Mouse (Mus musculus) hindbrain, embryonic 12.5 days (tissue): ENCODE measurements around the gene Polrmt. TPM values are rescaled to one million over a fixed set of nuclear protein-coding genes. Genes with fewer than 3 reads are reported as not detected.

Experiments used
- ATAC-seq: fragments of 200-750 bp; cut with Nextera tagmentation; 2 replicates; pipeline ENCODE4 v1.8.0; 2017; ENCODE audit warnings: moderate TSS enrichment; ENCODE audit not compliant: low FRiP score
- H3K27ac ChIP-seq: fragments of 300-500 bp; sonication (generic); 2 replicates; pipeline ENCODE4 v1.5.1; 2016; ENCODE audit warnings: mild to moderate bottlenecking
- H3K27me3 ChIP-seq: fragments of 300-500 bp; sonication (generic); 2 replicates; pipeline ENCODE4 v1.6.1; 2016; ENCODE audit warnings: mild to moderate bottlenecking
- H3K36me3 ChIP-seq: fragments of 300-500 bp; sonication (generic); 2 replicates; pipeline ENCODE4 v1.6.1; 2016; ENCODE audit warnings: mild to moderate bottlenecking
- H3K4me1 ChIP-seq: fragments of 300-500 bp; sonication (generic); 2 replicates; pipeline ENCODE4 v1.6.1; 2016
- H3K4me2 ChIP-seq: fragments of 300-500 bp; sonication (generic); replicated peaks from 2 replicates; pipeline ENCODE4 v1.6.1; 2016; ENCODE audit warnings: mild to moderate bottlenecking
- H3K4me3 ChIP-seq: fragments of 300-500 bp; sonication (generic); 2 replicates; pipeline ENCODE4 v1.5.1; 2016; ENCODE audit warnings: mild to moderate bottlenecking
- H3K9ac ChIP-seq: fragments of 300-500 bp; sonication (generic); 2 replicates; pipeline ENCODE4 v1.6.1; 2016; ENCODE audit warnings: mild to moderate bottlenecking, moderate library complexity
- H3K9me3 ChIP-seq: fragments of 300-500 bp; sonication (generic); replicated peaks from 2 replicates; pipeline ENCODE4 v1.6.1; 2016; ENCODE audit warnings: mild to moderate bottlenecking
- WGBS: fragments of 180-500 bp; shearing (Covaris S2); methylation state at CpG from one replicate; pipeline ENCODE4 v1.1.7; 2016; 5-methylcytosine and 5-hydroxymethylcytosine counted together
- polyA plus RNA-seq: library from polyadenylated mRNA; unstranded; fragments of >200 nt; fragmentation: Nextera tagmentation; extraction: Ambion mirVana; gene quantifications from 2 replicates; pipeline ENCODE4 v1.2.1, GENCODE M21; 2016

The Polrmt gene
- polyA plus RNA-seq, 1 experiment from 2014 or later, result 47.5 TPM

DNA sequence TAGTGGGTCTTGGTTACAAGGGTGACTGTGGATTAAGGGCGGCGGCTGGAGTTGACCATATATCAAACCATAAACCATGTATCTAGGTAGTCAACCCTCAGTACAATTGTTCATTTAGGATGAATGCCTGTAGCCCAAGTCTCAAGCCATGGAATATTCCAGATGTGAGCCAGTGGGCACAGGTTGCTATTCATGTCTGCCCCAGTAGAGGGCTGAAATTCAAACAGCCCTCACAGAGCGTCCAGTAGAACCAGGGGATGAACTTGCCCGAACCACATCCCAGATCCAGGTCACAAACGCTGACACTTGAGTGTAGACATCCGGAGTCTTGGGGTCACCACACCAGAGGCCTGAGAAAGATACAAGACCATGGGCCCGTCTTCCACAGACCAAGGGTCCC is 36.7 kb upstream of the Polrmt start:
- Histone ChIP-seq H3K4me3 (no peak overlapping the region), H3K27ac (no peak overlapping the region), H3K4me2 (no peak overlapping the region), H3K9me3 (no peaks in the 10 kb centered on the region), H3K4me1 (peaks cover 21% of the 10 kb centered on the region), H3K27me3 (peaks cover 60% of the 10 kb centered on the region), H3K36me3 (no peaks in the 10 kb centered on the region), H3K9ac (no peak overlapping the region)
- ATAC-seq, result no peak
- WGBS, result 69% methylated on average over 7 of the region's 7 CpGs

DNA sequence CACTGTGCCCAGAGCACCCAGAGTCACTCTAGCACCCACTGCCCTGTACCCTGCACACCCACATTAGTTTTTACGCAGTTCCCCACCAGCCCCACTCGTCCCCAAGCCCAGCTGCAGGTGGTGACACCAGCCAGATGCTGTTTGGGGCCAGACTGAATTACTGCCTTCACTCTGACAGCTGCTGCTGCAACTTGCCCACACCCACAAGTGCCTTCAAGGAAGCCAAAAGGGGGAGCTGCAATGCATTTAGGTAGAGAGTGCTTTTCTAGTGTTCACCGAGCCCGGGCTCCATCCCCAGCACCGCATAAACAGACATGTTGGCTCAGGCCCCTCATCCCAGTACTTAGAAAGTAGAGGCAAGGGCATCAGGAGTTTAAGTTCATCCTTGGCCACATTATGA is 35.6 kb upstream of the Polrmt start:
- peaks cover 71% of the 10 kb centered on the region for H3K27me3 ChIP-seq
- H3K9me3 ChIP-seq, result no peaks in the 10 kb centered on the region
- H3K36me3 ChIP-seq, result no peaks in the 10 kb centered on the region
- H3K9ac ChIP-seq, result no peak overlapping the region
- no peak overlapping the region for H3K4me3 ChIP-seq
- WGBS, result 56% methylated on average over 5 of the region's 5 CpGs
- peaks cover 32% of the 10 kb centered on the region for H3K4me1 ChIP-seq
- no peak overlapping the region for H3K4me2 ChIP-seq
- no peak overlapping the region for H3K27ac ChIP-seq
- ATAC-seq, result no peak

DNA sequence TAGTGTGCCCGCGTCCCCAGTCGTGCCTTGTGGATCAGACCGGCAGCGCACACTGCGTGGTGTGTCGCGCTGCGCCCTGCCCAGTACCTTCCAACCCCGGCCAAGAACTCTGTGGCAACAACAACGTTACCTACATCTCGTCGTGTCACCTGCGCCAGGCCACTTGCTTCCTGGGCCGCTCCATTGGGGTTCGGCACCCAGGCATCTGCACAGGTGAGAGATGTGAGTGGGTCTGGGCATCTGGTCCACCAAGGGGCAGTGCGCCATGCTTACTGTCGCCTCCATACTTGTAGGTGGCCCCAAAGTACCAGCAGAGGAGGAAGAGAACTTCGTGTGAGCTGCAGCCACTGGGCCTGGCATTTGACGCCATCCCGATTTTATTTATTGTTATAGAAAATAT is 34.8 kb upstream of the Polrmt start:
- Histone ChIP-seq H3K36me3 (no peaks in the 10 kb centered on the region), H3K27me3 (peaks cover 79% of the 10 kb centered on the region), H3K9me3 (no peaks in the 10 kb centered on the region), H3K4me3 (peak overlapping the region; percentile 36), H3K4me2 (peak overlapping the region; percentile 67), H3K27ac (no peak overlapping the region), H3K4me1 (peaks cover 34% of the 10 kb centered on the region), H3K9ac (no peak overlapping the region)
- no peak for ATAC-seq
- 29% methylated on average over 21 of the region's 21 CpGs for whole genome bisulfite sequencing

DNA sequence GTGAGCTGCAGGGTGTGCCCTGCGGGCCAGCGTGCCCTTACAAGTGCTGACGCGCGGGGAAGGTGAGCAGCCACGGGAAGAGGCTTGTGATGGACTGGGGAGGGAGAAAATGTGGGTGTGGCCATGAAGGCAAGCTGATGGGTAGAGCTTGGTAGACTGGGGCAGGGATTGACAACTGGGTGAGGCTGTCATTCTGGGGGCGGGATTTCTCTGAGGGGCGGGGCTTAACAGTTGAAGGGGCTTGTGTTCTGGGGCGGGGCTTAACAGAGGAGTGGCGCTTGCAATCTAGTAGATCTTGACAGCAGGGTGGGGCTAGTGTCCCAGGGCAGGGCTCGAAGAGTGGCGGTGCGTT is 34.3 kb upstream of the Polrmt start:
- H3K27me3 ChIP-seq, result peaks cover 82% of the 10 kb centered on the region
- peak overlapping the region; percentile 36 for H3K4me3 ChIP-seq
- H3K4me1 ChIP-seq, result peaks cover 34% of the 10 kb centered on the region
- no peak overlapping the region for H3K27ac ChIP-seq
- ATAC-seq, result 0 out of 2 replicates have a peak, but pooled peaks have one; percentile 5
- H3K9me3 ChIP-seq, result no peaks in the 10 kb centered on the region
- peak overlapping the region; percentile 50; the same call in 1 of the 2 replicates for H3K9ac ChIP-seq
- WGBS, result under 1% methylated on average over 12 of the region's 13 CpGs
- H3K36me3 ChIP-seq, result no peaks in the 10 kb centered on the region
- H3K4me2 ChIP-seq, result peak overlapping the region; percentile 67

DNA sequence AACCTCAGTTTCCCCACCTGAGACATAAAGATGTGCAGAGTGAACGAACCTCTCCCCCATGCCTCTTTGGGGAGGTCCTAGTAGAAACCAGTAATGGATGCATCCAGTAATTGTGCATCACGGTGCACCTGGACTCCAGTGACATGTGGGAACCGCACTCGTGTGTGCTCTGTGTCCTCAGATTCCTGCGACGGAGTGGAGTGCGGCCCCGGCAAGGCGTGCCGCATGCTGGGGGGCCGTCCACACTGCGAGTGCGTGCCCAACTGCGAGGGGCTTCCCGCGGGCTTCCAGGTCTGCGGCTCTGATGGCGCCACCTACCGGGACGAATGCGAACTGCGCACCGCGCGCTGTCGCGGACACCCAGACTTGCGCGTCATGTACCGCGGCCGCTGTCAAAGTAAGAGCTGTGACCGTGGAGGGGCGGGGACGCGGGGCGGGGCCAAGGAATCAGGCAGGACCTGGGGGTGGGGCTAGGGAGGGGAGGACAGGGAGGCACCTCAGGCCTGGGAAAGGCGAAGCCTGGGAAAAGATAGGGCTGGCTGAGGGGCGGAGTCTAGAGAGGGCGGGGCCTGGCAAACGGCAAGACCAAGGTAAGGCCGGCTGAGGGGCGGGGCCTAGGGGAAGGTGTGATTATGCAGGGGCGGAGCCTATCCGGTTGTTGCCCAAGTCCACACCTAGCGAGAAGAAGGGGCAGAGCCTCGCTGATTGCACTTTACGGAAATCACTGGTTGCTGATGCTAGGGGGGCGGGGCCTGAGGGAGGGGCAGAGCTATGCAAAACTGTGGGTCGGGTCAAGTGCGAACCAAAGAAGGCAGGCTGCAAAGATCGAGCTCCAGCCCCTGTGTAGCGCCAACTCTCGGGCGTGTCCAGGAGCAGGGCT is 33.6 kb upstream of the Polrmt start:
- peak overlapping the region; percentile 67 for H3K4me2 ChIP-seq
- no peaks in the 10 kb centered on the region; the same call in 1 of the 2 replicates for H3K9me3 ChIP-seq
- ATAC-seq, result peak; percentile 89
- no peaks in the 10 kb centered on the region for H3K36me3 ChIP-seq
- H3K27me3 ChIP-seq, result peaks cover 80% of the 10 kb centered on the region
- H3K4me3 ChIP-seq, result peak overlapping the region; percentile 36
- WGBS, result 1% methylated on average over 52 of the region's 55 CpGs
- H3K4me1 ChIP-seq, result peaks cover 34% of the 10 kb centered on the region
- peak overlapping the region; percentile 50; the same call in 1 of the 2 replicates for H3K9ac ChIP-seq
- no peak overlapping the region for H3K27ac ChIP-seq

DNA sequence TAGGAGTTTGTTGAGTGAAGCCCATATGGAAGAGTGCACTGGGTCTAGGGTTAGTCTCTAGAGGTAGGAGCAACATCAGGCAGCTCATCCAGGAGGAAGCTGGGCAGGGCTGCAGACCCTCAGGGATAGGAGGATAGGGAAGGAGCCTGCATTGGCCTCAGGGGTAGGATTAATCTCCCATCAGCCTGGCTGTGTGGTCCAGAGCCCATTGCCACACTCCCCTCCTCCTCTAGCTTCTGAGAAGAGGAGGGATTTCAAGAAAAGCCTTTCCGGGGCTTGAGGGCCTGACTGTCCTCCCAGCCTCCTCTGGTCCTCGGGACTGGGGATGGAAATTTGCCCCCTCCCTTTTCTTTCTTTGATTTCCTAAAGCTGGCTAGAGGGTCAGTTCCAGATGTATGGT is 32.8 kb upstream of the Polrmt start:
- H3K4me3 ChIP-seq, result no peak overlapping the region
- no peak overlapping the region for H3K9ac ChIP-seq
- peaks cover 31% of the 10 kb centered on the region for H3K4me1 ChIP-seq
- no peak overlapping the region for H3K27ac ChIP-seq
- peaks cover 71% of the 10 kb centered on the region for H3K27me3 ChIP-seq
- 23% methylated on average over 2 of the region's 2 CpGs for WGBS
- no peak overlapping the region for H3K4me2 ChIP-seq
- ATAC-seq, result no peak
- H3K36me3 ChIP-seq, result no peaks in the 10 kb centered on the region
- no peaks in the 10 kb centered on the region; the same call in 1 of the 2 replicates for H3K9me3 ChIP-seq

DNA sequence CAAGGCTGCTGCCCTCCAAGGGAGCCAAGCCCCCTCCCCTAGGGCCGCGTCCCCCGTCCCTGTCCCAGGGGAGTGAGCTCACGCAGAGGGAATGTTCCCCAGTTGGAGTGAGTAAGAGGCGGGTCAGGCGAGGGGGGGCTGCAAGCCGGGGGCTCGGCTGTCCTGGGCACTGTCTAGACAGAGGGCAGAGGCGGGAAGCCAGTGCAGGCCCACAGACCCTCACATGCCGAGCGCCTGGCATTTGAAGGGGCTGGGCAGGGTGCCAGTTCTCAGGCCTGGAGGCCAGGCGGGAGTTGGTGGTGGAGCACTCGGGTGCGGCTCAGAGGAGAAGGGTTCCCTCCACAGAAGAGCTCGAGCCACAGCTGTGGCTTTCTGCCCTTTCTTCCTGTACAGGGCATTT is 31.6 kb upstream of the Polrmt start:
- peaks cover 68% of the 10 kb centered on the region for H3K27me3 ChIP-seq
- no peak overlapping the region for H3K9ac ChIP-seq
- H3K4me2 ChIP-seq, result peak overlapping the region; percentile 54
- no peak; the same call in 1 of the 2 replicates for ATAC-seq
- H3K9me3 ChIP-seq, result no peaks in the 10 kb centered on the region; the same call in 1 of the 2 replicates
- H3K4me3 ChIP-seq, result no peak overlapping the region
- no peak overlapping the region for H3K27ac ChIP-seq
- peaks cover 30% of the 10 kb centered on the region for H3K4me1 ChIP-seq
- 9% methylated on average over 15 of the region's 15 CpGs for WGBS
- no peaks in the 10 kb centered on the region for H3K36me3 ChIP-seq

DNA sequence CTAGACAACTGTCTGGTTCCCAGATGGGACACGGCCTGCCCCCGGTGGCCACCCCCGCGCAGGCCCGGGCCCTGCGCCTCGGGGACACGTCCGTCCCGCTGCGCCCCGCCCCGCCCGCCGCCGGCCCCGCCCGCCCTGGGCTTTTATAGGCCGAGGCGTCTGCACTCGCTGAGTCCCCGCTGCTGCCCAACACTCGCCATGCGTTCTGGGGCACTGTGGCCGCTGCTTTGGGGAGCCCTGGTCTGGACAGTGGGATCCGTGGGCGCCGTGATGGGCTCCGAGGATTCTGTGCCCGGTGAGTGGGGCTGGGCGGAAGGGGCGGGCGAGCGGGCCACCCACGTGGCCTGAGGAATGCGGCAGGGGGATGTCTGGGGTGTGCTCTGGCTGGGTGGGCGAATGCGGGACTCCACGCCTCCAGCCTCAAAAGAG is 30.7 kb upstream of the Polrmt start, which contains the start of gene Fstl3:
Gene Fstl3, plus strand, starts transcription at position 170 of the 429 bp plus-strand sequence.
- Histone ChIP-seq H3K4me1 (peaks cover 30% of the 10 kb centered on the region), H3K4me2 (peak within 1 kb of the TSS; percentile 54), H3K27ac (no peak within 1 kb of the TSS), H3K36me3 (no peaks in the 10 kb centered on the region), H3K9ac (peak within 1 kb of the TSS; percentile 58), H3K4me3 (peak within 1 kb of the TSS; percentile 29), H3K9me3 (no peaks in the 10 kb centered on the region; the same call in 1 of the 2 replicates), H3K27me3 (peaks cover 61% of the 10 kb centered on the region)
- WGBS, result 1% methylated on average over 39 of the region's 39 CpGs
- no peak for ATAC-seq

DNA sequence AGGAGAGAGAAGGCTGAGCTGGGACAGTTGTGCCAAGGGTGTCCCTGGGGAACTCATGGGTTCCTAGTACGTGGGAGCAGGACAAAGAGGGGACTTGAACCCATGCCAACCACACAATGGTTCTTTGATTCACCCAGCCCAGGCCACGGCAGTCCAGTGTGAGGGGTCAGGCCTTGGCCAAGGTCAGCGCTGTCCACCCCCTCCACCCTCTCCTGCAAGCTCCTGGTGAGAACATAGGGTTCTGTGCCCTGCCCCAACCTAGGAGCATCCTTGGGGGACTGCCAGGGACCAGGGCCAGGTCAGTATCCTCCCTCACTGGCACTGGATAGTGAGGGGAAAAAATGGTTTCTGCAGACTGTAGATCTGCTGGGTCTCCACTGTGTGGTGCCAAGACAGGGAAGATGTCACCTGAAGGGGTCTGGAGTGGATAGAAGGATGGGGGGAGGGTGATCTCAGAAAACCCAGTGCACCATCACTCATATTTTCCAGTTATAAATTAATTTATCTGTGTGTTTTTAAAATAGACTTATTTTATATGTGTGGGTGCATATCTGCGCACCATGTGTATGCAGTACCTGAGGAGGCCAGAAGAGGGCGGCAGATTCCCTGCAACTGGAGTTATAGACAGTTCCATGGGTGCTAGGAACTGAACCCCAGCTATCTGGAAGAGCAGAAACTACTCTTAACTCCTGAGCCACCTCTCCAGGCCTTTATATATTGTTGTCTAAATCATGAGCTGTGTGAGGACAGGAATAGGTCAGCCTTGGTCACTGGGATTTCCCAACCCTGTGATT is 28.3 kb upstream of the Polrmt start:
- H3K4me3 ChIP-seq, result no peak overlapping the region
- ATAC-seq, result no peak
- H3K4me1 ChIP-seq, result peaks cover 14% of the 10 kb centered on the region
- H3K27me3 ChIP-seq, result peaks cover 43% of the 10 kb centered on the region
- H3K4me2 ChIP-seq, result no peak overlapping the region
- H3K9me3 ChIP-seq, result no peaks in the 10 kb centered on the region; the same call in 1 of the 2 replicates
- no peaks in the 10 kb centered on the region for H3K36me3 ChIP-seq
- H3K9ac ChIP-seq, result no peak overlapping the region
- H3K27ac ChIP-seq, result no peak overlapping the region
- WGBS, result 68% methylated on average over 5 of the region's 5 CpGs

DNA sequence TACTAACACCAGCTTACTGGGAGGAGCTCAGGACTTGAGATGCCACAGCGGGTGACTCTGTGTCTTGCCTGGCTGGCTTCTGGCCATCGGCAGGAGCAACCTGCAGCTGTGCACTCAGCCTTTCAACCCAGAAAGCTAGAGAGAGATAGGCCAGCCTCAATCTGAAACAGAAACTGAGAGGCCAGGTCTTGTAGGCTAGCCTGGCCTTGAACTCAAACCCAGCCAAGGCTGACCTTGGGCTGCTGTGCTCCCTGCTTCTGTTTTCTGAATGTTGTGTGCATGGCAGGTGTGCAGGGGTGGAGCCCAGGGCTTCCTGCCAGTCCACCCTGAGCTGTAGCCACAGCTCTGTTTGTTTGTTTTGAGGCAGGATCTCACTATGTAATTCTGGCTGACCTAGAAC is 26.8 kb upstream of the Polrmt start:
- H3K4me1 ChIP-seq, result peaks cover 15% of the 10 kb centered on the region
- no peak overlapping the region for H3K27ac ChIP-seq
- H3K9me3 ChIP-seq, result no peaks in the 10 kb centered on the region; the same call in 1 of the 2 replicates
- H3K36me3 ChIP-seq, result no peaks in the 10 kb centered on the region
- no peak for ATAC-seq
- no peak overlapping the region for H3K4me3 ChIP-seq
- WGBS, result 88% methylated on average over 2 of the region's 2 CpGs
- no peak overlapping the region for H3K4me2 ChIP-seq
- peaks cover 28% of the 10 kb centered on the region for H3K27me3 ChIP-seq
- no peak overlapping the region for H3K9ac ChIP-seq

DNA sequence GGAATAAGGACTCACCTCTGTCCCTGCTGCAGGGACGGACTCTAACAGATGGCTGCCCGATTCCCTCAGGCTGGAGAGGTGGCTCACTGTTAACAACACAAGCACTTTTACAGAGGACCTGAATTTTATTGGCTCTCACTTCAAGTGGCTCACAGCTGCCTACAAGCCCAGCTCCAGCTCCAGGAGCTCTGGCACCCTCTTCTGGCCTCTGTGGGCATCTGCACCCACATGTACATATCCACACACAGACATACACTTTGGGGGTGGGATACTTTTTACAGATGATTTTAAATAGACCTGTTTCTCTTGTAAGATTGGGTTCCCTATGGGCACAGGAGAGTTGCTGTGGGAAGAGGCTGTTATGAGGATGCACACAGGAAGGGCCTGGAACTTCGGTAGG is 25.9 kb upstream of the Polrmt start:
- ATAC-seq, result no peak
- H3K4me2 ChIP-seq, result no peak overlapping the region
- no peak overlapping the region for H3K4me3 ChIP-seq
- no peak overlapping the region for H3K27ac ChIP-seq
- H3K9me3 ChIP-seq, result no peaks in the 10 kb centered on the region; the same call in 1 of the 2 replicates
- no peaks in the 10 kb centered on the region for H3K36me3 ChIP-seq
- H3K9ac ChIP-seq, result no peak overlapping the region
- peaks cover 19% of the 10 kb centered on the region for H3K27me3 ChIP-seq
- 92% methylated on average over 3 of the region's 3 CpGs for WGBS
- H3K4me1 ChIP-seq, result peaks cover 12% of the 10 kb centered on the region

DNA sequence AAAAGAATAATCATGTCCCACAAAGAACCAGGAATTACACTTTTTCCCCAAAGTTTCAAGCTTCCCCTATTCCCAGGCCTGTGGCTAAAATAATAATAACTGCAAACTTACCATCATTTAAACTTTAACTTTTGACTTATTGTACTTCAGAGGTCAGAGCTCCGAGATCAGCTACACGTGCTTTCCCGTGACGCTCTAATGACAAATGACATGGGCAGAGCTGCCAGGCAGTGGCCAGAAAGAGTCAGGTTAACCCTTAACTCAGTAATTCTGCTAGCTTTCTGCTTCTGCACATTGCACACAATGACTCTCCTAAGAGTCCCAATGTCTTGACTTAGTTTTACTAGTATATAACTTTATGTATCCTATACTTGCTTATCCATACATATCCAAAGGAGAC is 22.9 kb upstream of the Polrmt start:
- 58% methylated on average over 4 of the region's 4 CpGs for WGBS
- Histone ChIP-seq H3K36me3 (no peaks in the 10 kb centered on the region), H3K4me3 (no peak overlapping the region), H3K27me3 (0 out of 2 replicates have a peak, but pooled peaks cover 5% of the 10 kb centered on the region), H3K9me3 (no peaks in the 10 kb centered on the region; the same call in 1 of the 2 replicates), H3K4me1 (peaks cover 23% of the 10 kb centered on the region), H3K9ac (no peak overlapping the region), H3K27ac (no peak overlapping the region), H3K4me2 (no peak overlapping the region)
- no peak for ATAC-seq
